Mouse (Mus musculus) lung, postnatal 0 days (tissue): ENCODE measurements around the gene Strap.

Source experiments
- CTCF ChIP-seq: IDR thresholded peaks from 2 replicates; pipeline ENCODE4 v1.5.1; 2016; ENCODE audit warnings: antibody characterized with exemption, mild to moderate bottlenecking
- EP300 ChIP-seq: IDR thresholded peaks from 2 replicates; pipeline ENCODE4 v1.6.1; 2016; ENCODE audit warnings: antibody characterized with exemption, mild to moderate bottlenecking, control low read depth

GRCm38 (mm10) chr6:137757891-137758290 is 23.0 kb downstream of the Strap start:
- TF ChIP-seq EP300 (no peak), CTCF (no peak)
